Mouse (Mus musculus): ENCODE data around the gene Baiap2l1. TPM values are rescaled to one million over a fixed set of nuclear protein-coding genes. Genes with fewer than 3 reads are reported as not detected.
"Not testable (repeated sequence)": the region's sequence is repeated elsewhere in the genome, so short reads cannot be mapped to it uniquely, and the experiment has no call there.

Gene Baiap2l1
- polyA plus RNA-seq, 1 experiment from 2014 or later = 14.8 TPM

DNA sequence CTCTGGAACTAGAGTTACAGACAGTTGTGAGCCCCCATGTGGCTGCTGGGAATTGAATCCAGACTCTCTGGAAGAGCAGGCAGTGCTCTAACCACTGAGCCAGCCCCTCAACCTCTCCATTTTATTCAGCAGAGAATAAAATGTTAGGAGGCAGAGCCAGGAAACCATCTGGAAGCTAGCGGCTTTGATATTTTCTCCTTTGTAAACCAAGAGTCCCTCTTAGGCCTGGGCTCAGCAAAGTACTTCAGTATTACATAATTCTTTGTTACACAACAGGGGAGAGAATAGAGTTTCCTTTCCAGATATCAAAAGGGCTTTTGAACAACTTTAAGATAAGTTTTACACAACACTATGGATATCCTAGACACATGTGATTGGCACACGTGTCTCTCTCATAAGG is 15.0 kb upstream of the Baiap2l1 start:
- H3K27me3 ChIP-seq (ENCODE audit: insufficient read depth, low read length) = no peaks in the 10 kb centered on the region
- 88% methylated on average over 2 of the region's 2 CpGs for WGBS
- no peak overlapping the region for H3K4me2 ChIP-seq (replicated peaks; ENCODE audit: low read depth, low read length)
- no peak overlapping the region for H3K27ac ChIP-seq (ENCODE audit: low read length)
- H3K4me3 ChIP-seq (ENCODE audit: low read length) = no peak overlapping the region
- H3K4me1 ChIP-seq (ENCODE audit: insufficient read depth, low read length) = no peaks in the 10 kb centered on the region
- no peak overlapping the region for H3K9ac ChIP-seq (replicated peaks; ENCODE audit: low read length)
- 0 out of 2 replicates have a peak, but pooled peaks cover 5% of the 10 kb centered on the region for H3K9me3 ChIP-seq (ENCODE audit: low read length)
- H3K36me3 ChIP-seq (ENCODE audit: insufficient read depth, low read length) = no peaks in the 10 kb centered on the region
- ATAC-seq (ENCODE audit: low FRiP score, low TSS enrichment) = no peak

DNA sequence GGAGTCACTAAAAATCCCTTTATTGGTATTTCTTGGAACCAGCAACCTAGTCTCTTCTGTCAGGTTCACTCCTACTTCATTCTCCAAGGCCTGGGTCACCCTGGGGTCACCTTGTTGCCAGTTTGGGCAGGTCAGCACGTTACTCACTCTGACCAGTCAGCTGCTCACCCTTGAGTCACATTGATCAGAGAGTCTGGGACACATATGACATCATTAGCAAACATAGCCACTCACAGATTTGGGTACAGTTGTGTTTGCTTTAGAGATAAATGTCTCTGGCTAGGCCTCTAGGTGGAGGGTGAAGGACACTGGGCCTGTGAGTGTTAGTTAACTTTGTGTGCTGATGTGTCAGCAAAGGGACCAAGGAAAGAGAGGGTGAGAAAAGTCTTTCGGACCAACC is 14.3 kb upstream of the Baiap2l1 start:
- Histone ChIP-seq H3K27me3 (ENCODE audit: insufficient read depth, low read length) (no peaks in the 10 kb centered on the region), H3K9me3 (ENCODE audit: low read length) (no peaks in the 10 kb centered on the region), H3K9ac (replicated peaks; ENCODE audit: low read length) (no peak overlapping the region), H3K4me2 (replicated peaks; ENCODE audit: low read depth, low read length) (no peak overlapping the region), H3K4me3 (ENCODE audit: low read length) (no peak overlapping the region), H3K27ac (ENCODE audit: low read length) (no peak overlapping the region), H3K36me3 (ENCODE audit: insufficient read depth, low read length) (no peaks in the 10 kb centered on the region), H3K4me1 (ENCODE audit: insufficient read depth, low read length) (no peaks in the 10 kb centered on the region)
- 44% methylated on average over 2 of the region's 2 CpGs for WGBS
- no peak for ATAC-seq (ENCODE audit: low FRiP score, low TSS enrichment)

DNA sequence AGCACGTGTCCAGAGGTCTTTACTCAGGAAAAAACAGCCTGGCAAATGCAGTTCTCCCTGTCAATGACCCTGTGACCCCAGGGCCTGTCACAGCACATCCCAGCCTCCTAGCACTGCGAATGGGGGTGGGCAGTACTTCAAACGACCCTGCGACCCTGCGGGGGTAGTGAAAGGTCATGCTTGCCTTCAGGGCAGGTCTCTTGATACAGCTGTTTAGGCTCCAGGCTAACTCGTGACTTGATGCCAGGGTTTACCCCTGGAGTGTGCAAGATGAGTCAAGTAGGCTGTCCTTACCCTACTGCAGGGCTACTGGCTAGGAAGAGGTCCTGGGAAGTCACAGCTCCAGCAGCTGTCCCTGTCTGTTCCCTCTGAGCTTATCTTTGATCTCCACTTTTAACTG is 13.1 kb upstream of the Baiap2l1 start:
- Histone ChIP-seq H3K4me2 (replicated peaks; ENCODE audit: low read depth, low read length) (no peak overlapping the region), H3K9me3 (ENCODE audit: low read length) (no peaks in the 10 kb centered on the region), H3K27ac (ENCODE audit: low read length) (no peak overlapping the region), H3K4me1 (ENCODE audit: insufficient read depth, low read length) (no peaks in the 10 kb centered on the region), H3K4me3 (ENCODE audit: low read length) (no peak overlapping the region), H3K9ac (replicated peaks; ENCODE audit: low read length) (no peak overlapping the region), H3K36me3 (ENCODE audit: insufficient read depth, low read length) (no peaks in the 10 kb centered on the region), H3K27me3 (ENCODE audit: insufficient read depth, low read length) (no peaks in the 10 kb centered on the region)
- no peak for ATAC-seq (ENCODE audit: low FRiP score, low TSS enrichment)
- whole genome bisulfite sequencing = 7% methylated on average over 6 of the region's 6 CpGs

DNA sequence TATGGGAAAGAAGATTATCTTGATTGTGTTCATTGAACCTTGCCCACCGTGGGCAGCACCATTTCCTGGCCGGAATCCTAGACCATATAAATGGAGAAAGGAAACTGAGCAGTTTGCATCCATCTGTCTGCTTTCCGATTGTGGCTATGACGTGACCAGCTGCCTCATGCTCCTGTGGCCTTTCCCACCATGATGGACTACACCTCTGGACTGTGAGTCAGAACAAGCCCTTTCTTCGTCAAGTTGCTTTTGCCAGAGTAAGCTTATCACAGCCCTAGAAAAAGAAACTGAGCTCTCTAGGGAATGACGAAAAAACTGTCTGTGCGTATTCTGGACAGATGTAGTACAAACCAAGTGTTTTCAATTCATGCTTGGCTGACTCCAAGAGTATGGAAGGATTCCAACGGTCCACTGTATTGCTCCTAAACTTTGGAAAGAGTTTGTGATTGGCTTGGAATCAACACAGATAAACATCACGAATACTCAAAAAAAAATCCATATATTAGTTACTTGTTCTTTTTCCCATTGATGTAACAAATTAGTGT is 10.8 kb upstream of the Baiap2l1 start:
- Histone ChIP-seq H3K4me2 (replicated peaks; ENCODE audit: low read depth, low read length) (no peak overlapping the region), H3K4me3 (ENCODE audit: low read length) (no peak overlapping the region), H3K4me1 (ENCODE audit: insufficient read depth, low read length) (no peaks in the 10 kb centered on the region), H3K36me3 (ENCODE audit: insufficient read depth, low read length) (no peaks in the 10 kb centered on the region), H3K9me3 (ENCODE audit: low read length) (no peaks in the 10 kb centered on the region), H3K27ac (ENCODE audit: low read length) (no peak overlapping the region), H3K27me3 (ENCODE audit: insufficient read depth, low read length) (no peaks in the 10 kb centered on the region), H3K9ac (replicated peaks; ENCODE audit: low read length) (no peak overlapping the region)
- 68% methylated on average over 9 of the region's 9 CpGs for WGBS
- ATAC-seq (ENCODE audit: low FRiP score, low TSS enrichment) = no peak

DNA sequence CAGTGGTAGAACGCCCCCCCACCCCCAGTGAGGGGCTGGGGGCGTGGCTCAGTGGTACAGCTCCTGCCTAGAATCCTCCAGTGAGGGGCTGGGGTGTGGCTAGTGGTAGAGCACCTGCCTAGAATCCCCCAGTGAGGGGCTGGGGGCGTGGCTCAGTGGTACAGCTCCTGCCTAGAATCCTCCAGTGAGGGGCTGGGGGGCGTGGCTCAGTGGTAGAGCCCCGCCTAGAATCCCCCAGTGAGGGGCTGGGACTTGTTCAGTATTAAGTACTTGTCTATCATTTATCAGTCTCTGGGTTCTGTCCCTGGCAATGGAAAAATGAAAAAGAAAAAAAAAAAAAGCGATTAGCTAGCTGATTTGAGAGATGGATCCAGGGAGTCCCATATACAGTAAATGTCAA is 8.6 kb upstream of the Baiap2l1 start:
- 84% methylated on average over 6 of the region's 6 CpGs for WGBS
- H3K36me3 ChIP-seq (ENCODE audit: insufficient read depth, low read length); ATAC-seq (ENCODE audit: low FRiP score, low TSS enrichment); H3K9me3 ChIP-seq (ENCODE audit: low read length); H3K27ac ChIP-seq (ENCODE audit: low read length); H3K27me3 ChIP-seq (ENCODE audit: insufficient read depth, low read length); H3K4me2 ChIP-seq (replicated peaks; ENCODE audit: low read depth, low read length); H3K9ac ChIP-seq (replicated peaks; ENCODE audit: low read length); H3K4me3 ChIP-seq (ENCODE audit: low read length); H3K4me1 ChIP-seq (ENCODE audit: insufficient read depth, low read length): not testable (repeated sequence)

DNA sequence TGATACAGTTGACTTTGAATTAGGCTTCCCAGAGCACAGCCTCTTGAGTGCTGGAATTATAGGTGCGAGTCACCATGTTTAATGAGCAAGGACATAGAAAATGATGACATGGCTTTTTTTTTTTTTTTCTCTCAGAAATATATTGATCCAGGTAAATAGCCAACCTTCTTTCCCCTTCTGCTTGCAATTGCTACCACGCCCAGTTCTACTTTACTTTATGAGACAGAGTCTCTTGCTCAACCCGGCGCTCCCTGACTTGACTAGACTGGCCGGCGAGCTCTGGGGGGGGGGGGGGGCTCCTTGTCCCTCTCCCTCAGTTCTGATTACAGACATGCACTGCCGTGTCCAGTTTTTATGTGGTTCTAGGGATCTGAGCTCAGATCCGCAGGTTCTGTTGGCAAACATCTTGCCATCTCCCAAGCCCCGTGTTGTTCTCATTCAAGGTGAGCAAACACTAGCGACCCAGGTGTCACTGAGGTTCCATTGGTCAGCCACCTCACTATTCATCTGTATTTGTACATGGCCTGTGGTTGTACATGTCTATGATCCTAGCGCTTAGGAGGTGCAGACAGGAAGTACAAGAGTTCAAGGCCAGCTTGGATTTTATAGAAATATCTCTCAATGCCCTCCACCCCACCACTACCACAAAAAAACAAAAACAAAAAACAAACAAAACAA is 6.9 kb upstream of the Baiap2l1 start:
- Histone ChIP-seq H3K4me1 (ENCODE audit: insufficient read depth, low read length) (peaks cover 10% of the 10 kb centered on the region), H3K4me3 (ENCODE audit: low read length) (no peak overlapping the region), H3K27me3 (ENCODE audit: insufficient read depth, low read length) (no peaks in the 10 kb centered on the region), H3K9ac (replicated peaks; ENCODE audit: low read length) (no peak overlapping the region), H3K36me3 (ENCODE audit: insufficient read depth, low read length) (no peaks in the 10 kb centered on the region), H3K9me3 (ENCODE audit: low read length) (no peaks in the 10 kb centered on the region), H3K27ac (ENCODE audit: low read length) (no peak overlapping the region), H3K4me2 (replicated peaks; ENCODE audit: low read depth, low read length) (no peak overlapping the region)
- no peak for ATAC-seq (ENCODE audit: low FRiP score, low TSS enrichment)
- WGBS = 93% methylated on average over 11 of the region's 11 CpGs

DNA sequence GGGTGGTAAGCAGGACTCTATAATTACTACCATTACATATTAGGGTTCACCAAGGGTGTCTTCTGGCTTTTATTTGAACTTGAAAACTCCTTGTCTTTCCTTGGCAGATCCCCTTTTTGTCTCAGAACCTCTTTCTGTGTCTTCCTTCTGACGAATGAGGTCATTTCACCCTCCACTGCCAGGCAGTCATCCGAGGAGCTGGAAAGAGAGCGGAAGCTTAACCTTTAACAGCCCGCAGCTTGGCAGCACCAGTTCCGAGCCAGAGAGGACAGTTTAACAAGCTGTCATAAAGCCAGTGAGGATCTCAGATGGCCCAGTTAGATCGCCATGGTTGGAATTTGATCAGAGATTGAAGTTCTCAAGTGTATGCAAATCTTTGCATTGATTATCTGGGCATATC is 2.4 kb upstream of the Baiap2l1 start:
- Histone ChIP-seq H3K9ac (replicated peaks; ENCODE audit: low read length) (peak overlapping the region; percentile 54), H3K27ac (ENCODE audit: low read length) (peak overlapping the region; percentile 94), H3K4me2 (replicated peaks; ENCODE audit: low read depth, low read length) (peak overlapping the region; percentile 5; the same call in 1 of the 2 replicates), H3K36me3 (ENCODE audit: insufficient read depth, low read length) (no peaks in the 10 kb centered on the region), H3K4me3 (ENCODE audit: low read length) (no peak overlapping the region), H3K4me1 (ENCODE audit: insufficient read depth, low read length) (peaks cover 17% of the 10 kb centered on the region), H3K27me3 (ENCODE audit: insufficient read depth, low read length) (no peaks in the 10 kb centered on the region), H3K9me3 (ENCODE audit: low read length) (no peaks in the 10 kb centered on the region)
- 16% methylated on average over 6 of the region's 6 CpGs for WGBS
- ATAC-seq (ENCODE audit: low FRiP score, low TSS enrichment) = no peak

DNA sequence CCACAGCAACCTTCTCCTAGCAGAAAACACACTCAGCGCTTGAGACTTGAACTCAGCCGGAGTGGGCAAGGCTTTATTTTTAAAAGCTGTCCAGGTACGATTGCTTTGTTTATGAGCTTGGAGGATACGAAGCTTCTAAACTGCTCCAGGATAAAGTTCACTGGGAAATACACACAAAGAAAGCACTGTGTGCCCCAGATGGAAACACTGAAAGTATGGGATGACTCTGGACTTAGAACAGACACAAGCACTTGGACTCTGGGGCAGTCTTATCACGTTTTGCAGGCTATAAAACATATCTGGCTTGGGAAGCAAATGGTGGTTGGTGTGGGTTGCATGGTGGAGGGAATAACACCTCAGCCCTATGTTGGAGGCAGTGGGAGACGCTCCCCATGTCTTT is 2.0 kb upstream of the Baiap2l1 start:
- Histone ChIP-seq H3K9ac (replicated peaks; ENCODE audit: low read length) (peak overlapping the region; percentile 54), H3K4me3 (ENCODE audit: low read length) (no peak overlapping the region), H3K36me3 (ENCODE audit: insufficient read depth, low read length) (no peaks in the 10 kb centered on the region), H3K27ac (ENCODE audit: low read length) (peak overlapping the region; percentile 94), H3K9me3 (ENCODE audit: low read length) (no peaks in the 10 kb centered on the region), H3K4me1 (ENCODE audit: insufficient read depth, low read length) (peaks cover 17% of the 10 kb centered on the region), H3K4me2 (replicated peaks; ENCODE audit: low read depth, low read length) (peak overlapping the region; percentile 5; the same call in 1 of the 2 replicates), H3K27me3 (ENCODE audit: insufficient read depth, low read length) (no peaks in the 10 kb centered on the region)
- 43% methylated on average over 6 of the region's 6 CpGs for WGBS
- no peak for ATAC-seq (ENCODE audit: low FRiP score, low TSS enrichment)

DNA sequence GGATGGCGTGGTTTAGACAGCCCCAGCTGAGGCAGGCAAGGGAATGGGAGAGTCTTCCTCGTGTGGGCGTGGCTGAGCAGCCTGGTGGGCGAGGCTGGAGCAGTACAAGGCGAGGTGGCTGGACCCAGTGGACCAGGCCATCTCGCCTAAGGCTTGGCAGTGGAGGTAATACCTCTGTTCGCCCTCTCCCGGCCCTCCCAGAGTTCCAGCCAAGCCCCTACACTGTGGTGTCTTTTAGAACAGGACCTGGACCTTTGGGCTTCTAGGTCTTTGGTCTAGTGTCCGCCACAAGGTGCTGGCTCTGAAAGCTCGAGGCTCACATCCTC is 643 bp upstream of the Baiap2l1 start:
- Histone ChIP-seq H3K4me1 (ENCODE audit: insufficient read depth, low read length) (peaks cover 17% of the 10 kb centered on the region), H3K9me3 (ENCODE audit: low read length) (no peaks in the 10 kb centered on the region), H3K27me3 (ENCODE audit: insufficient read depth, low read length) (no peaks in the 10 kb centered on the region), H3K36me3 (ENCODE audit: insufficient read depth, low read length) (no peaks in the 10 kb centered on the region), H3K27ac (ENCODE audit: low read length) (peak overlapping the region; percentile 64; the same call in 1 of the 2 replicates), H3K9ac (replicated peaks; ENCODE audit: low read length) (peak overlapping the region; percentile 23; the same call in 1 of the 2 replicates), H3K4me2 (replicated peaks; ENCODE audit: low read depth, low read length) (peak overlapping the region; percentile 69), H3K4me3 (ENCODE audit: low read length) (peak overlapping the region; percentile 74)
- ATAC-seq (ENCODE audit: low FRiP score, low TSS enrichment) = no peak
- 7% methylated on average over 10 of the region's 10 CpGs for WGBS

DNA sequence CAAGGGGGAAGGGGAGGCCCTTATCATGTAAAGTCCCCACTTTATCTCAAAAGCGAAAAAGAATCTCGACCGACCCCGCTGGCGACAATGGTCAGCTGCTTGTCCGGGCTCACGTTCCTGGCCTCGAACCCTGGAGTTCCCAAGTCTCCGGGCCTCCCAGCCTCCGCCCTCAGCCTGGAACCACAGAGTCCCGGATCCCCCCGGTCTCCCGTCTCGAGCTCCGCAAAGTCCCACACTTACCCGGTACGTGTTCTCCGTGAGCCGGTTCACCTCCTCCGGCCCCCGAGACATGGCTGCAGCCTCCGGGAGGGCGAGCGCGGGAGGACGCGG is 396 bp downstream of the Baiap2l1 start:
- peak overlapping the region; percentile 69 for H3K4me2 ChIP-seq (replicated peaks; ENCODE audit: low read depth, low read length)
- 0% methylated on average over 27 of the region's 27 CpGs for WGBS
- no peaks in the 10 kb centered on the region for H3K36me3 ChIP-seq (ENCODE audit: insufficient read depth, low read length)
- H3K9ac ChIP-seq (replicated peaks; ENCODE audit: low read length) = peak overlapping the region; percentile 81
- peak overlapping the region; percentile 92 for H3K27ac ChIP-seq (ENCODE audit: low read length)
- no peaks in the 10 kb centered on the region for H3K27me3 ChIP-seq (ENCODE audit: insufficient read depth, low read length)
- peak overlapping the region; percentile 74 for H3K4me3 ChIP-seq (ENCODE audit: low read length)
- ATAC-seq (ENCODE audit: low FRiP score, low TSS enrichment) = no peak
- no peaks in the 10 kb centered on the region for H3K9me3 ChIP-seq (ENCODE audit: low read length)
- H3K4me1 ChIP-seq (ENCODE audit: insufficient read depth, low read length) = peaks cover 17% of the 10 kb centered on the region
